Mouse (Mus musculus) B cell, adult 67 days (primary cell): ENCODE data around the gene Olfr995. TPM values are rescaled to one million over a fixed set of nuclear protein-coding genes. Genes with fewer than 3 reads are reported as not detected.

Source experiments
- total RNA-seq, 2 experiments: library from RNA; stranded (reverse); gene quantifications; 4 replicates each; pipeline ENCODE4 v1.2.4; 2023

Gene Olfr995
- not detected for total RNA-seq

GRCm38 (mm10) chr2:85443539-85443938 is at the start of gene Olfr995:
TSS of gene Olfr995 (minus strand) at chr2:85443639.

GRCm38 (mm10) chr2:85436351-85436750 is 7.1 kb downstream of the Olfr995 start, which contains the start of gene Olfr994:
TSS of gene Olfr994 (minus strand) at chr2:85436451.

GRCm38 (mm10) chr2:85414777-85415176 is 28.7 kb downstream of the Olfr995 start, which contains the start of gene Olfr993:
TSS of gene Olfr993 (minus strand) at chr2:85414877.

GRCm38 (mm10) chr2:85409369-85409768 is 34.1 kb downstream of the Olfr995 start, which contains the start of gene Olfr992:
TSS of gene Olfr992 (minus strand) at chr2:85409469.

Other genes with a start within 250 kb of the Olfr995 start
- not detected for gene Lrrc55, start 246.4 kb downstream of the Olfr995 start, total RNA-seq
- gene Olfr987, start 104.3 kb downstream of the Olfr995 start, total RNA-seq = not detected
- gene Olfr988, start 80.4 kb downstream of the Olfr995 start, total RNA-seq = not detected
- not detected for gene Olfr992, start 34.2 kb downstream of the Olfr995 start, total RNA-seq
- gene Olfr993, start 28.8 kb downstream of the Olfr995 start, total RNA-seq = not detected
- not detected for gene Olfr994, start 7.2 kb downstream of the Olfr995 start, total RNA-seq
- not detected for gene 4833423E24Rik, start 75.4 kb upstream of the Olfr995 start, total RNA-seq
- gene Olfr996, start 135.6 kb upstream of the Olfr995 start, total RNA-seq = not detected
- not detected for gene Olfr998, start 145.3 kb upstream of the Olfr995 start, total RNA-seq
- gene Olfr1000, start 168.3 kb upstream of the Olfr995 start, total RNA-seq = not detected
- gene Olfr1002, start 207.1 kb upstream of the Olfr995 start, total RNA-seq = not detected
- gene Olfr154, start 220.8 kb upstream of the Olfr995 start, total RNA-seq = not detected
- gene Olfr1006, start 235.1 kb upstream of the Olfr995 start, total RNA-seq = not detected
- gene Olfr1008, start 245.8 kb upstream of the Olfr995 start, total RNA-seq = not detected